Mouse (Mus musculus) heart, postnatal 0 days (tissue): ENCODE measurements around the gene Gnptg. TPM values are rescaled to one million over a fixed set of nuclear protein-coding genes. Genes with fewer than 3 reads are reported as not detected.

Source experiments
- ATAC-seq: fragments of 200-750 bp; cut with Nextera tagmentation; 2 replicates; pipeline ENCODE4 v1.8.0; 2017; ENCODE audit warnings: low read depth, moderate number of reproducible peaks, moderate library complexity; ENCODE audit not compliant: insufficient read depth
- DNase-seq: peaks from one replicate; pipeline ENCODE4 v3.0.0-alpha.2; 2016; ENCODE audit warnings: low spot score
- H3K27ac ChIP-seq: fragments of 300-500 bp; sonication (generic); 2 replicates; pipeline ENCODE4 v1.5.1; 2014; ENCODE audit warnings: low read depth, mild to moderate bottlenecking
- H3K27me3 ChIP-seq: fragments of 300-500 bp; sonication (generic); 2 replicates; pipeline ENCODE4 v1.6.1; 2014; ENCODE audit warnings: low read length, mixed read lengths; ENCODE audit not compliant: control insufficient read depth, insufficient read depth
- H3K36me3 ChIP-seq: fragments of 300-500 bp; sonication (generic); replicated peaks from 2 replicates; pipeline ENCODE4 v1.6.1; 2014; ENCODE audit warnings: low read length, mixed read lengths; ENCODE audit not compliant: control insufficient read depth, insufficient read depth
- H3K4me1 ChIP-seq: fragments of 300-500 bp; sonication (generic); 2 replicates; pipeline ENCODE4 v1.6.1; 2014; ENCODE audit warnings: antibody characterized with exemption; ENCODE audit not compliant: control insufficient read depth, insufficient read depth
- H3K4me2 ChIP-seq: fragments of 300-500 bp; sonication (generic); 2 replicates; pipeline ENCODE4 v1.6.1; 2014; ENCODE audit warnings: low read depth, mild to moderate bottlenecking, low read length, moderate library complexity
- H3K4me3 ChIP-seq: fragments of 300-500 bp; sonication (generic); 2 replicates; pipeline ENCODE4 v1.5.1; 2014; ENCODE audit warnings: low read depth, low read length
- H3K9ac ChIP-seq: fragments of 300-500 bp; sonication (generic); replicated peaks from 2 replicates; pipeline ENCODE4 v1.6.1; 2014; ENCODE audit warnings: low read depth, low read length, mixed read lengths
- H3K9me3 ChIP-seq: fragments of 300-500 bp; sonication (generic); replicated peaks from 2 replicates; pipeline ENCODE4 v1.6.1; 2016; ENCODE audit warnings: low read length; ENCODE audit not compliant: control insufficient read depth
- CTCF ChIP-seq: IDR thresholded peaks from 2 replicates; pipeline ENCODE4 v1.5.1; 2016; ENCODE audit warnings: antibody characterized with exemption, control low read depth, low read depth
- EP300 ChIP-seq: IDR thresholded peaks from 2 replicates; pipeline ENCODE4 v1.6.1; 2016; ENCODE audit warnings: antibody characterized with exemption, low read depth
- WGBS: fragments of 180-500 bp; shearing (Covaris S2); extraction: QIAGEN DNeasy Blood & Tissue Kit; methylation state at CpG from one replicate; pipeline ENCODE4 v1.1.7; 2014; 5-methylcytosine and 5-hydroxymethylcytosine counted together
- microRNA-seq: library from miRNA; unstranded; fragments of <30 nt; microRNA quantifications from one replicate; pipeline ENCODE4, GENCODE M21; 2016
- polyA plus RNA-seq: library from polyadenylated mRNA; unstranded; fragments of >200 nt; fragmentation: Nextera tagmentation; extraction: Ambion mirVana; gene quantifications from 2 replicates; pipeline ENCODE4 v1.2.1, GENCODE M21; 2015
- total RNA-seq: library from RNA; depleted of rRNA; stranded (reverse); fragments of >200 nt; gene quantifications from 2 replicates; pipeline ENCODE4 v1.2.3, GENCODE M21; 2014; ENCODE audit warnings: low replicate concordance; rRNA removed

The Gnptg gene
- total and polyA plus RNA-seq, 2 experiments from 2014 or later = 21.0 to 24.2 TPM

GRCm38 (mm10) chr17:25189091-25189490 lies 50.8 kb downstream of the Gnptg start:
- H3K9ac ChIP-seq = peak overlapping the region; percentile 81

GRCm38 (mm10) chr17:25188150-25189031 lies 51.5 kb downstream of the Gnptg start, which contains the start of gene Unkl:
TSS of gene Unkl (plus strand) at chr17:25188397.
- no peak for TF ChIP-seq CTCF
- no peak for TF ChIP-seq EP300
- Histone ChIP-seq H3K27me3 (no peaks in the 10 kb centered on the region), H3K9ac (peak within 1 kb of the TSS; percentile 81), H3K9me3 (no peaks in the 10 kb centered on the region), H3K4me3 (peak within 1 kb of the TSS; percentile 75), H3K36me3 (peaks cover 16% of the 10 kb centered on the region; the same call in 1 of the 2 replicates), H3K27ac (peak within 1 kb of the TSS; percentile 80), H3K4me2 (peak within 1 kb of the TSS; percentile 80), H3K4me1 (peaks cover 24% of the 10 kb centered on the region)
- peak; percentile 46 for DNase-seq
- under 1% methylated on average over 96 of the region's 104 CpGs for WGBS
- ATAC-seq = peak; percentile 54

More at GRCm38 (mm10) chr17:25189091-25189490, 50.8 kb downstream of the Gnptg start:
- H3K4me2 ChIP-seq = peak overlapping the region; percentile 80
- H3K27me3 ChIP-seq = no peaks in the 10 kb centered on the region
- peak overlapping the region; percentile 75 for H3K4me3 ChIP-seq
- DNase-seq (no peak), ATAC-seq (no peak)
- peaks cover 18% of the 10 kb centered on the region for H3K4me1 ChIP-seq
- H3K27ac ChIP-seq = no peak overlapping the region
- TF ChIP-seq EP300 (no peak), CTCF (no peak)
- WGBS = 2% methylated on average over 16 of the region's 16 CpGs
- H3K9me3 ChIP-seq = no peaks in the 10 kb centered on the region
- H3K36me3 ChIP-seq = peaks cover 23% of the 10 kb centered on the region; the same call in 1 of the 2 replicates

DNA sequence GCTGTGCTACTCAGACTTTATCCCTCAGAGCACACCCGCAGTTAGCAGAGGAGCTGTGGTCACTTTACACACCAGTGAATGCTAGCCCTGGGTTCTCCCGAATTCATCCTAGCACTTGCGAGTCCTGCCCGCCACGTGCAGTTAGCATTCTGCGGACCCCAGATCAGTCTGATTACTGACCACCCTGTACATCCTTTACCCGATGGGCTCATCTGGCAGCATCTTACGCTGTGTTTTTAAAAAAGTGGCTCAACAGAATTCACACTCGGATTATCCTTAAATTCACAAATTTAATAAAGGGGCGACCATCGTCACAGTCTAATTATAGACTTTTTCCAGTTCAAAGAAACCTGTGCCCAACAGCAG lies 52.2 kb downstream of the Gnptg start:
- no peaks in the 10 kb centered on the region for H3K27me3 ChIP-seq
- peak overlapping the region; percentile 75 for H3K4me3 ChIP-seq
- H3K9ac ChIP-seq = peak overlapping the region; percentile 81
- 4% methylated on average over 11 of the region's 11 CpGs for WGBS
- peaks cover 11% of the 10 kb centered on the region; the same call in 1 of the 2 replicates for H3K36me3 ChIP-seq
- peak overlapping the region; percentile 80 for H3K27ac ChIP-seq
- peak overlapping the region; percentile 80 for H3K4me2 ChIP-seq
- ATAC-seq = no peak
- TF ChIP-seq EP300 (no peak), CTCF (no peak)
- H3K9me3 ChIP-seq = no peaks in the 10 kb centered on the region
- no peak for DNase-seq
- H3K4me1 ChIP-seq = peaks cover 24% of the 10 kb centered on the region

- H3K27me3 ChIP-seq = 0 out of 2 replicates have a peak, but pooled peaks cover 6% of the 10 kb centered on the region
- ATAC-seq (no peak), DNase-seq (no peak)
- H3K27ac ChIP-seq = peak overlapping the region; percentile 68
- H3K36me3 ChIP-seq = no peaks in the 10 kb centered on the region
- H3K4me3 ChIP-seq = peak overlapping the region; percentile 78
- WGBS = 8% methylated on average over 17 of the region's 17 CpGs
- TF ChIP-seq CTCF = no peak
- no peak for TF ChIP-seq EP300
- peak overlapping the region; percentile 70 for H3K9ac ChIP-seq
- H3K4me1 ChIP-seq = peaks cover 22% of the 10 kb centered on the region
- H3K4me2 ChIP-seq = peak overlapping the region; percentile 96
- no peaks in the 10 kb centered on the region for H3K9me3 ChIP-seq
These were observed 55.0 kb downstream of the Gnptg start for GRCm38 (mm10) chr17:25184961-25185360.

- no peaks in the 10 kb centered on the region for H3K36me3 ChIP-seq
- peak within 1 kb of the TSS; percentile 91 for H3K27ac ChIP-seq
- peak within 1 kb of the TSS; percentile 78 for H3K4me3 ChIP-seq
- peak within 1 kb of the TSS; percentile 96 for H3K4me2 ChIP-seq
- peak; percentile 79 for ATAC-seq
- no peak for TF ChIP-seq CTCF
- TF ChIP-seq EP300 = peak; percentile 96
- DNase-seq = peak; percentile 94
- H3K27me3 ChIP-seq = 0 out of 2 replicates have a peak, but pooled peaks cover 6% of the 10 kb centered on the region
- peak within 1 kb of the TSS; percentile 70 for H3K9ac ChIP-seq
- WGBS = under 1% methylated on average over 50 of the region's 50 CpGs
- H3K9me3 ChIP-seq = no peaks in the 10 kb centered on the region
- H3K4me1 ChIP-seq = peaks cover 15% of the 10 kb centered on the region
These were observed 55.7 kb downstream of the Gnptg start, which contains the start of gene BC003965 for GRCm38 (mm10) chr17:25184129-25184691. TSS of gene BC003965 (plus strand) at chr17:25184554.

Small RNA genes lying within 50 kb of the gene (microRNA-seq; reads per million reads assigned to microRNA genes)
- not detected for gene Mir3547

Other genes starting within 250 kb of the Gnptg start
- 12.0 and 13.5 TPM in 2 replicates for gene Cramp1l, start 224.3 kb downstream of the Gnptg start, total RNA-seq
- gene Cramp1l, start 224.3 kb downstream of the Gnptg start, polyA plus RNA-seq = 2.2 and 2.4 TPM in 2 replicates
- 11.7 and 13.4 TPM in 2 replicates for gene Ift140, start 224.0 kb downstream of the Gnptg start, total RNA-seq
- 4.0 and 4.6 TPM in 2 replicates for gene Ift140, start 224.0 kb downstream of the Gnptg start, polyA plus RNA-seq
- gene Tmem204, start 156.5 kb downstream of the Gnptg start, total RNA-seq = 53.8 and 56.4 TPM in 2 replicates
- gene Tmem204, start 156.5 kb downstream of the Gnptg start, polyA plus RNA-seq = 27.2 and 27.9 TPM in 2 replicates
- gene Telo2, start 124.2 kb downstream of the Gnptg start, total RNA-seq = 27.9 and 31.4 TPM in 2 replicates
- 13.2 and 15.3 TPM in 2 replicates for gene Telo2, start 124.2 kb downstream of the Gnptg start, polyA plus RNA-seq
- 0.12 TPM in 1 of 2 replicates, not detected in the other for gene Ptx4, start 119.4 kb downstream of the Gnptg start, total RNA-seq
- gene Ptx4, start 119.4 kb downstream of the Gnptg start, polyA plus RNA-seq = 0.22 TPM in 2 replicates
- 15.4 and 20.3 TPM in 2 replicates for gene Clcn7, start 106.7 kb downstream of the Gnptg start, total RNA-seq
- 12.6 and 12.8 TPM in 2 replicates for gene Clcn7, start 106.7 kb downstream of the Gnptg start, polyA plus RNA-seq
- gene Ccdc154, start 77.7 kb downstream of the Gnptg start, total RNA-seq = not detected in 2 replicates
- gene Ccdc154, start 77.7 kb downstream of the Gnptg start, polyA plus RNA-seq = not detected in 2 replicates
- not detected in 2 replicates for gene Gm38655, start 64.7 kb downstream of the Gnptg start, total RNA-seq
- not detected in 2 replicates for gene Gm38655, start 64.7 kb downstream of the Gnptg start, polyA plus RNA-seq
- 15.3 and 17.3 TPM in 2 replicates for gene BC003965, start 55.6 kb downstream of the Gnptg start, total RNA-seq
- gene BC003965, start 55.6 kb downstream of the Gnptg start, polyA plus RNA-seq = 24.6 and 26.5 TPM in 2 replicates
- 3.2 and 4.8 TPM in 2 replicates for gene Unkl, start 51.7 kb downstream of the Gnptg start, total RNA-seq
- 2.8 and 3.0 TPM in 2 replicates for gene Unkl, start 51.7 kb downstream of the Gnptg start, polyA plus RNA-seq
- 31.2 and 32.4 TPM in 2 replicates for gene Tsr3, start within 50 bp of the Gnptg start, total RNA-seq
- gene Tsr3, start within 50 bp of the Gnptg start, polyA plus RNA-seq = 23.4 and 24.3 TPM in 2 replicates
- 2.1 TPM in 1 of 2 replicates, not detected in the other for gene Baiap3, start 16.2 kb upstream of the Gnptg start, total RNA-seq
- 0.12 and 0.22 TPM in 2 replicates for gene Baiap3, start 16.2 kb upstream of the Gnptg start, polyA plus RNA-seq
- 293 and 343 TPM in 2 replicates for gene Ube2i, start 34.5 kb upstream of the Gnptg start, total RNA-seq
- 253 and 259 TPM in 2 replicates for gene Ube2i, start 34.5 kb upstream of the Gnptg start, polyA plus RNA-seq
- gene Prss34, start 58.3 kb upstream of the Gnptg start, total RNA-seq = 1.0 TPM in 1 of 2 replicates, not detected in the other
- gene Prss34, start 58.3 kb upstream of the Gnptg start, polyA plus RNA-seq = 0.71 and 0.77 TPM in 2 replicates
- not detected in 2 replicates for gene Prss28, start 68.5 kb upstream of the Gnptg start, total RNA-seq
- gene Prss28, start 68.5 kb upstream of the Gnptg start, polyA plus RNA-seq = not detected in 2 replicates
- gene Prss29, start 78.5 kb upstream of the Gnptg start, total RNA-seq = not detected in 2 replicates
- not detected in 2 replicates for gene Prss29, start 78.5 kb upstream of the Gnptg start, polyA plus RNA-seq
- gene Tpsab1, start 105.4 kb upstream of the Gnptg start, total RNA-seq = 0.23 and 5.3 TPM in 2 replicates
- 0.80 and 1.2 TPM in 2 replicates for gene Tpsab1, start 105.4 kb upstream of the Gnptg start, polyA plus RNA-seq
- gene Tpsb2, start 126.2 kb upstream of the Gnptg start, total RNA-seq = 15.2 and 28.1 TPM in 2 replicates
- gene Tpsb2, start 126.2 kb upstream of the Gnptg start, polyA plus RNA-seq = 26.2 and 35.5 TPM in 2 replicates
- gene Tpsg1, start 129.1 kb upstream of the Gnptg start, total RNA-seq = not detected in 2 replicates
- gene Tpsg1, start 129.1 kb upstream of the Gnptg start, polyA plus RNA-seq = 0.33 and 0.56 TPM in 2 replicates
- 39.2 and 65.9 TPM in 2 replicates for gene Cacna1h, start 193.7 kb upstream of the Gnptg start, total RNA-seq
- gene Cacna1h, start 193.7 kb upstream of the Gnptg start, polyA plus RNA-seq = 3.1 and 3.4 TPM in 2 replicates
- 1.3 TPM in 1 of 2 replicates, not detected in the other for gene Tekt4, start 214.5 kb upstream of the Gnptg start, total RNA-seq
- 0.23 and 1.1 TPM in 2 replicates for gene Tekt4, start 214.5 kb upstream of the Gnptg start, polyA plus RNA-seq